Mouse (Mus musculus) cerebellum, adult 11 months (tissue): ENCODE measurements at regions not wholly inside any gene's neighbourhood (a gene's known extent, or its start where the extent isn't known, plus 50 kb on each side); places are given as distances from the start of the nearest gene placed in this dataset.

Source experiments
- DNase-seq: peaks from one replicate; pipeline ENCODE4 v3.0.0; 2022

DNA sequence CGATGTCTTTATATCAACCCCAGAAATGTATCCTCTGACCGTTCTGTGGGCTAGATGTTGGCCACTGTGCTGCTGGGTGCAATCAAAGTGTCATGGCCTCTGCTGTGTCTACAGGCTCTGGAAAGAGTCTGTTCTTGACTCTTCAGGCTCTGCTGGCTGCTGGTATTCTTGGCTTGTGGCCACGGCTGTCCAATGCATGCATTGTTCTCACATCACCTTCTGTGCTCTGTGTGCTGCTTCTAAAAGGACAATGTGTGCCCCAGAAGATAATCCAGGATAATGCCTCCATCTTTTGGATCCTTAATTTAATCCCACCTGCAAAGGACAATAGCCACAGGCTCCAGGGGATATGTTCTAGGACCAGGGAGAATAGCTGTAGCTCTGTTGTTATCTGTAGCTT, 77.5 kb upstream of the Dapl1 start:
- DNase-seq = peak; percentile 44

DNA sequence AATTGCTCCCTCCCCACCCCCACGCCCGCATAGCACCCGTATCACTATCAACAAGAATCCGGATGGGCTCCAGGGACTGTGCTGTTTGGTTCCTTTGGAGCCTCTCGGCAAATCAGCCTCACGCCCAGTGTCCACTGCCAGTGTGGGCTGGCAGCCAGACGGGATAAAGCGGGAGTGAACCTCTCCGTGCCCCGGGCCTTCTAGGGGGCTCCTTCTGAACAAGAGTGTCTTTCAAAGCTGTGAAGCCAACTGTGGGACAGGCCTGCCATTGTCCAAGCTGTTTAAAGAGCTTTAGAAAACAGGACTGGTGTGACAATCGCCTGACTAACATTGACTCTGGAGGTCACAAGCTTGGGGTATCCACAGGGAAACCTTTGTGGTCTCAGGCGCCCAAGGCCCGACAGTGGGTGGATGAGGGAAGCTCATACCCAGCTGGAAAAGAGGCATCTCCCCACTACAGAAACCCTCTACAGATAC, 76.9 kb upstream of the Dapl1 start:
- DNase-seq = peak; percentile 57

DNA sequence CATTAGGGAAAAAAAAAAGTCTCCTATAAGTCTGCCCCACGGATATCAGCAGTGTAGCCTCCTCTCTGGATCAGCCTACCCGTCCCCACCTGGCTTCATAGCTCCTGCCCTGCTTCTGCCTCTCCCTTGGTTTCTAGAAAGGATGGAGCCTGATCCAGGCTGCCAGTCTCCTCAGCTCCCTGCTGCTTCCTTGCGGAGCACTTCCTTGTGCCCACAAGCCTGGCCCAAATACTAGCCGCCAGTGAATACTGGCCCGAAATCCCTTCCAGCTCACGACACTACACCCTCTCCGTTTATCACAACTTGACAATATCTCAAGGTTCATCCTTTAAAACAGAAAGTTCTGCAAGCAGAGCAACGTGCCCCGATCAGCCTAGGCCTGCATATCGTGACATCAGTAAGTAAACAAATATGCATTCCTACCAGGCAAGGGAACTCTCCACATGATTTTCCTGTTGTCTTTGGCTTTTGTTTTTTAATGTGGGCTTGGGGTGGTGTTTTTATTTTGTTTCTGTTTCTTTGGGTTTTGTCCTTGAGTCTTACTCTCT, 76.3 kb upstream of the Dapl1 start:
- peak; percentile 46 for DNase-seq

DNA sequence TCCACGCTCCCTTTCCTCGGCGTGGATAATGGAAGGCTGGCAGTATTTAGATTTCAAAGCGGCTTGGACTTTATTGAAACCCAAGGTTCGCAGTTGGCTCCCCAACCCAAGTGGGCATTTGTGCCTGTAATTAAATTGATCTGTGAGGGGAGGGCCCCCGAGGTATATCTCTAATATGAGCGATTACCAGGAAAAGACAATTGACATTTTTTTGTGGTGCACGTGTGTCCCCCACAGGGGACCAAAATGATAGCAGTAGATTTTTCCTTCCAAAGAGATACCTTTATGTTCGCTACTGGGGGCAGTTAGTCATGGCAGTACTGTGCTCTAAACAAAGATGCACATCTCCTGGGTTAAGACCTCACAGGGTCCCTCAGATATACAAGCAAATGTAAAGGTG, 69.8 kb upstream of the Dapl1 start:
- DNase-seq = no peak

DNA sequence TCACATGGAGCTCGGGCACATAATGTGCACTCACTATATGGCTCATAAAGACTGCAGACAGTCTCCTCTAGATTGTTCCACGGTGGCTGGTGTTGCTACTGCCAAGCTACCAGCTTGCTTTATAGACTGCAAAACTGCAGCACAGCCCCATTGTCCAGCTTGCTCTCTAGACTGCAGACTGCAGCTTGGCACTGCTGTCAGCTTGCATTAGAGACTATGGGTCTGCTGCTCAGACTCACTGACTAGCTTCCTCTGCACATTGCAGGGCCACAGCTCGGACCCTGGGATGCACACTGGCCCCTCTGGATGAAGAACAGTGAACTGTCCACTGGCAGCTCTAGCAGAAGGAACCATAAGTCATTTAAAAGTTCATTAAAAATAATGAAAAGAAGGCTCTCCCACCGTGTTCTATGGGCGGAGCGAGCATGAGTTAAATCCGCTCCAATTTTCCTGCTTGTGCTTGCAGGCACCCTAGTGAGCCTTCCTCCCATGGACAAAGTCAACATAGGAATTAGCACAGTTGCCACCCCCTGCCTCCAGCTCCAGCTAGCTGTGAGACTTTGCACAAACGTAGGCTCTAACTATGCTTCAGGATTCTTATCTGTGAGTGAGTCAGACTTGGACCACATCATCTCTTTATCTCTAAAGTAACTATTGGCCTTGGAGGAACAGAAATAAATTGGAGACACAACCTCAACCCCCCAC, 67.8 kb upstream of the Dapl1 start:
- DNase-seq = no peak

DNA sequence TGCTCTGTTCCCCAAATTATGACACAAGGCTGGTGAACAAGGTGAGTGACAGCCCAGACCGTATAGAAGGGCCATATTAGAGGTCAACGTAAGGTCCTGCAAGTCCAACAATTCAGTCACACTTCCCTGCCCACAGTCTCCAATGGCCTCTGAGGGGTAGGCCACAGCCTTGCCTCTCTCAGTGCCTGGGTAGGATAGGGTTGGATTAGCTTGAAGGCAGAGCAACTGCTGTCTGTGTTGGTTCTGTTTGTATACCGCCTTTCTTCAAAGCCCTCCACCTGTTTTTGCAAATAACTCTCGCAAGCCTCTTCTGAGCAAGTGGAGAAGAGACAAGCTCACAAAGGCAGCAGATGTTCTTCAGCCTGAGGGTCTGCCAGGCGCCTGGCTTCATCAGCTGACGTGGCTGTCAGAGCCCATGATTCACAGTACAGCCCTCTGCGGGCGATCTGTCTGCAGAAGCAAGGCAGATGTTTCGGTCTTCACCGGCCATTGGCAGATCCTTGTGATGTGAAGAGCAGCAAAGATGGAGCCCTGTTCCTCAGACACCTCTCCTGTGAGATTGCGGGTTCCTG, 67.0 kb upstream of the Dapl1 start:
- DNase-seq = no peak

DNA sequence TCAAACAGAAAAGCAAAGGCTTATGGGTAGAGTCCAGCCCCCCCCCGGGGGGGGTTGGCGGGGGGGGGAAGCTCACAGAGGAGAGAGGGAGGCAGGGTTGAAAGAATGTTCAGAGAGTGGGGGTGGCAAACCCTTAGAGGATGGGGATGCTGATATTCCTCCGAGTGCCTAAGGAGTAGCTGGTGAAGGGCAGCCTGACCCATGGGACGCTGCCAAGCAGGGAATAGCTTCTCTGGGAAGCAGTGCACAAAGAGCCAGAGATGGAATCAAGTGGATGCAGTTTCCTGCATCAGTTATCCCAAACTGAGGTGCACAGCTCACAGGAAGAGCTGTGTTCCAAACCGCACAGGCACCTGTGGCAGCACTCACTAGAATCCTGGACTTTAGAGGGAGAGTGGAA, 64.0 kb upstream of the Dapl1 start:
- DNase-seq = no peak

DNA sequence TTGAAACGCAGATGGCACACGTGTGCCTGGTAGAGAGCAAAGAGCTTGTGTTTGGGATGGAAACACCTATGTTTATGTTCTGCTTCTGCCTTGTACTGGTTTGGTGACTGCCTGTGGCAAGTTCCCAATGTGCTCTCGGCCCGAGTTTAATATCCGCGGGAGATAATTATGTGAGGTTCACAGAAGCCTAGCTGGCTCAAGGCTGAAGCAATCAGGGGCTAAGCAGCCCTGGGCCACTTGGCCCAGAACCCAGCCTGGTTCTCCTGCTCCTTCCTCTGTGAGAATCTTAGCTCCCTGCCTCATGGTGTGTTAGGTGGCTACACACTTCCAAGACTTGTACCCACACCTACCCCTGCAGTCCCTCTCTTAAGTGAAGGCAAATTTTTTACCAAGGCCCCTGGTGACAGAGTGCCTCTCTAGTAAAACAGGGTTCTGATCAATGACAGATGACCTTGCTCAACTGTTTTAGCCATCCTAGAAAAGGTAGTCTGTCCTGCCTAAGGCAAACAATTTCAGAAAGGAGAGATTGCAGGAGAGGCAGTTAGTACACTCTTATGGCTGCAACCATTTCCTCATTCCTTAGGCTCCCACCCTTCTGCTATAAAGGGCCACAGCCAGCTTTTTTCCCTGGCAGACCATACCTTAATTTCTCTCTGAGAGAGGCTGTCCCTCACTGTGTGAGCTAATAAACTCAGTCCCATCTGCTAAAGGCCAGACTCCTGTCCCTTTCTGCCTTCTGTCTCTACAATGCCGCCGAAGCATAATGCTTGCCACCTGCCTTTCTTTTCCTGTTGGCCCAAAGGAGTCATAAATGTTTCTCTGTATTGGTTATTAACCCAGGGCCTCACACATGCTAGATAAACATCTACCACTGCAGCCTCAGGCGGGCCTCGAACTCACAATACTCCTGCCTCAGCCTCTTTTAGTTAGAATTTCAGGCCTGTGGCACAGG, 61.9 kb upstream of the Dapl1 start:
- peak; percentile 67 for DNase-seq

DNA sequence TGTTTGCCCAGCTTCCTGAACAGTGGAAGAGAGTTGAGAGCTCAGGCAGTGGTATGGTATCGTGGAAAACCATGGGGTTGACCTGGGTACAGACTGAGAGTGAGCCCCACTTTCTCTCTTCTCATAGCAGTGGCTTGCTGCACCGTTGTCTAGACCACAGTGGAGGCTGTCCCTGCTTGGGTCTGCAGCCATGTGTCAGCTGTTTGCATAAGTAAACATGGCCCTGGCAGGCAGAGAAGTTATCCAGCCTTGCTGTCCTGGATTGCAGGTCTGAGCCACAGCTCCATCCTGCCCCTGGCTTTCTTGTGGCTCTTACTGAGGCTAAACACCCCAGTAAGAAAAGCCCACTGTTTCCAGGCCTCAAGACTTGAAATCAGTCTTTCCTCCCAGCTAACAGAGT, 60.2 kb upstream of the Dapl1 start:
- DNase-seq = no peak

DNA sequence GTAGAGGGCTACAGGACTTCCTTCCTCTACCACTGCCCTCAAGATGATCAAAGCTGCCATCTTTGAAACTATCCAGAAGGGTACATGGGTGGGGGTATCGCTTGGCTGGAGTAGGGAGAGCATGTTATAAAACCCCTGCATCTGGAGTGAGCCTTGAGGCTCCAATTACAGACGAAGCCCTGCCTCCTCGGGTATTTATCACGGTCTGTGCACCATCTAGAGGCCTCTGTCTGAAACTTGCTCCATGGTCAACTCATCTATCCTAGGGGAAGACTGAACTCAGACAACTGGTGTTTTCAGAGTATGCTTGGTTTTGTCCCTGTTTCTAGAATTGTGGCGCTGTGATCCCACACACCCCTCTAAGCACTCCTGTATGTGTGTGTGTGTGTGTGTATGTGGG, 59.7 kb upstream of the Dapl1 start:
- DNase-seq = no peak

DNA sequence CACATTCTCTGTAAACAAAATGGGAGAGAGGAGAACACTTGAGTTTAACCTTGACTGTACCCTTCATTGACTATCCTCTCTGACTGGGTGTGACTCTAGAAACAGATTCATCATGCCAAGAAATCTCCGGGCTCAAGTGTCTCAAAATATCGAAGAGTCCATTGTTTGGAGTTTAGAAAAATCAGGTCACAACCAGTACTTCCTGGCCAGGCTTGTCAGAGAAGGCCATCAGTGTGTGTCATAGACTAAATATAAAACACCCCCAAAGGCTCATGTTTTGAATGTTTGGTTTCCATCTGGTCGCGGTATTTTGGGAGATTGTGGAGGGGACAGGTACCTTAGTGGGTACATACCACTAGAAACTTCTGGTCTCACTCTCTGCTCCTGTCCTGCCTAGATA, 58.6 kb upstream of the Dapl1 start:
- no peak for DNase-seq

DNA sequence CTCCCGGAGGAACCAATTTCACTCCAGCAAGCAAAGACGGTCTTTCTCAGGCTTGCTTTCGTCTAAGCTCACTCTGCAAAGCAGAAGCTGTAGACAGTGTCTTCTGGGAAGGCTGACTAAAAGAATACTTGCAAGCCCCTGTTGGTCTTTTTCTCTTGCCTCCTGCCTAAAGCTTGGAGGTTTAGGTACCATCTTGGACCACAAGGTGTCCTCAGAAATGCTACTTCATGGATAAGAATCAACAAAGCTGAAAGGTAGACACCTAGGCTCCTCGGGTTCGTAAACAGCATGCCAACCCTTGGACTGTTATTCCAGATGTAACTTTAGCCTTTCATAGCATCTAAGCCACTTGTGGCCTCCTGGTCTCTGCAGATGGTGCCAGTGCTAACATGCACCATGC, 53.0 kb upstream of the Dapl1 start:
- DNase-seq = no peak

DNA sequence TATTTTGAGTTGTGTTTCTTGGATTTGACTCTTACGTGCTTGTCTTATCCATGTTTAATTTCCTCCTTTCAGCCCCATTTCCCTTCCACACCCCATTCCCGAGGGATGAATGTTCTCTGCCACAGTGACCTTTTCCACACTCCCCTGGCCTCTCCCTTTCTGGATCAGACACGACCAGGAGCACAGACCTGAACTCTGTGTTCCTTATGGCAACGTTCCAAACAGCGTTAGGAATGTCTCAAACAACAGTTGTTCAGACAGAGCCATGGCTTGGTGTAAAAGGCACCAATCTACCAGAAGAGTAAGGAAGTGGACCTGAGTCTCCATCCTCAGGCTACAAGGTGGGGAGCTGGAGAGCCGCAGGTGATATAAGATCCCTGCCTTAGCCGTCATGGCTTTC, 52.6 kb upstream of the Dapl1 start:
- no peak for DNase-seq
